Mouse (Mus musculus) hindbrain, embryonic 13.5 days (tissue): ENCODE results near the gene Klk15. TPM values are rescaled to one million over a fixed set of nuclear protein-coding genes. Genes with fewer than 3 reads are reported as not detected.

Experiments
- ATAC-seq: fragments of 200-750 bp; cut with Nextera tagmentation; 2 replicates; pipeline ENCODE4 v1.8.0; 2017; ENCODE audit warnings: moderate TSS enrichment; ENCODE audit not compliant: low FRiP score
- H3K27ac ChIP-seq: fragments of 300-500 bp; sonication (generic); 2 replicates; pipeline ENCODE4 v1.5.1; 2015; ENCODE audit warnings: inconsistent platforms, mild to moderate bottlenecking, moderate library complexity
- H3K27me3 ChIP-seq: fragments of 300-500 bp; sonication (generic); 2 replicates; pipeline ENCODE4 v1.6.1; 2015; ENCODE audit warnings: mild to moderate bottlenecking, inconsistent platforms
- H3K36me3 ChIP-seq: fragments of 300-500 bp; sonication (generic); 2 replicates; pipeline ENCODE4 v1.6.1; 2015; ENCODE audit warnings: mild to moderate bottlenecking, inconsistent platforms
- H3K4me1 ChIP-seq: fragments of 300-500 bp; sonication (generic); replicated peaks from 2 replicates; pipeline ENCODE4 v1.6.1; 2015; ENCODE audit warnings: inconsistent platforms
- H3K4me2 ChIP-seq: fragments of 300-500 bp; sonication (generic); 2 replicates; pipeline ENCODE4 v1.6.1; 2015; ENCODE audit warnings: inconsistent platforms, mild to moderate bottlenecking, moderate library complexity
- H3K4me3 ChIP-seq: fragments of 300-500 bp; sonication (generic); 2 replicates; pipeline ENCODE4 v1.5.1; 2015; ENCODE audit warnings: mild to moderate bottlenecking, inconsistent platforms
- H3K9ac ChIP-seq: fragments of 300-500 bp; sonication (generic); 2 replicates; pipeline ENCODE4 v1.6.1; 2015; ENCODE audit warnings: mild to moderate bottlenecking, inconsistent platforms
- H3K9me3 ChIP-seq: fragments of 300-500 bp; sonication (generic); 2 replicates; pipeline ENCODE4 v1.6.1; 2016; ENCODE audit warnings: inconsistent platforms
- WGBS: fragments of 180-500 bp; shearing (Covaris S2); methylation state at CpG from one replicate; pipeline ENCODE4 v1.1.7; 2015; 5-methylcytosine and 5-hydroxymethylcytosine counted together
- polyA plus RNA-seq: library from polyadenylated mRNA; unstranded; fragments of >200 nt; fragmentation: Nextera tagmentation; extraction: Ambion mirVana; gene quantifications from 2 replicates; pipeline ENCODE4 v1.2.1, GENCODE M21; 2015

Klk15 gene
- not detected in 2 replicates for polyA plus RNA-seq

GRCm38 (mm10) chr7:43933440-43933839 is at the start of gene Klk15:
Gene Klk15, plus strand, starts transcription at chr7:43933740.
- no peaks in the 10 kb centered on the region for H3K36me3 ChIP-seq
- ATAC-seq = no peak
- H3K27ac ChIP-seq = no peak within 1 kb of the TSS
- H3K4me3 ChIP-seq = no peak within 1 kb of the TSS
- no peaks in the 10 kb centered on the region for H3K9me3 ChIP-seq
- H3K4me2 ChIP-seq = no peak within 1 kb of the TSS
- 94% methylated on average over 3 of the region's 3 CpGs for WGBS
- H3K4me1 ChIP-seq = no peaks in the 10 kb centered on the region
- H3K27me3 ChIP-seq = no peaks in the 10 kb centered on the region
- H3K9ac ChIP-seq = no peak within 1 kb of the TSS

DNA sequence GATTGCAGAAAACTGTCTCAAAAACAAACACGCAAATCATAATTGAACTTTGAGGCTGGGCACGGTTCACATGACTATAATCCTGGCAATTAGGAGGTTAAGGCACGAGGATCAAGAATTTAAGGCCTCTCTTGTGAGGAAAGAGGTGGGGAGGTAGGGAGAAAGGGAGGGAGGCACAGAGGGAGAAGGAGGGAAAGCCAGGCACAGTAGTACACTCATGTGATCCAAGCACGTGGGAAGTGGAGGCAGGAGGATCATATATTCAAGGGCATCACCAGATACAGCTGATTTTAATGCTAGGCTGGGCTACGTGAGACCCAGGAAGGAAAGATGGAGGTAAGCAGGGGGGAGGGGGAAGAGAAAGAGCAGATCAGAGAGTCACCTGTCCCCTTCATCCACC is 42.2 kb upstream of the Klk15 start:
- no peak for ATAC-seq
- no peaks in the 10 kb centered on the region for H3K9me3 ChIP-seq
- H3K4me2 ChIP-seq = no peak overlapping the region
- H3K27me3 ChIP-seq = no peaks in the 10 kb centered on the region
- no peaks in the 10 kb centered on the region for H3K4me1 ChIP-seq
- WGBS = 69% methylated on average over 5 of the region's 5 CpGs
- no peak overlapping the region for H3K27ac ChIP-seq
- H3K9ac ChIP-seq = no peak overlapping the region
- no peaks in the 10 kb centered on the region for H3K36me3 ChIP-seq
- H3K4me3 ChIP-seq = no peak overlapping the region

DNA sequence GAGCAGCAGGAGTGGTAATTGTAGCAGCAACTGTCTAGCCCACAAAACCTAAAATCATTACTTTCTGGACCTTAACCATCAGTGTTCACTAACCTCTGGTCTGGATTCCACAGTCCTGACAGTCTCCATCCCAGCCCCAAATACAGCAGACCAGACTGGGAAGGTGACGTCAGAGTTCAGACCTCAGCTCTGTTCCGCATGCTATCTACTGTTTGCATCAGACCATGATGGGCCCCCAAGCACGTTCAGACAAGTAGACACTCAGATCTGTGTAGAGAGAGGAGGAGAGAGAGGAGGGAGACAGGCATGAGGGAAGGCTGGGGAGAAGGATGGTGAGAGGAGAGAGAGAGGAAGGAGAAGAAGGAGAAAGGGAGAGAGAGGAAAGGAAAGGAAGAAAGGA is 41.8 kb upstream of the Klk15 start:
- whole genome bisulfite sequencing = 67% methylated on average over 3 of the region's 3 CpGs
- no peaks in the 10 kb centered on the region for H3K9me3 ChIP-seq
- no peaks in the 10 kb centered on the region for H3K27me3 ChIP-seq
- no peaks in the 10 kb centered on the region for H3K36me3 ChIP-seq
- no peak overlapping the region for H3K9ac ChIP-seq
- no peak overlapping the region for H3K4me3 ChIP-seq
- no peaks in the 10 kb centered on the region for H3K4me1 ChIP-seq
- ATAC-seq = no peak
- no peak overlapping the region for H3K4me2 ChIP-seq
- no peak overlapping the region for H3K27ac ChIP-seq

DNA sequence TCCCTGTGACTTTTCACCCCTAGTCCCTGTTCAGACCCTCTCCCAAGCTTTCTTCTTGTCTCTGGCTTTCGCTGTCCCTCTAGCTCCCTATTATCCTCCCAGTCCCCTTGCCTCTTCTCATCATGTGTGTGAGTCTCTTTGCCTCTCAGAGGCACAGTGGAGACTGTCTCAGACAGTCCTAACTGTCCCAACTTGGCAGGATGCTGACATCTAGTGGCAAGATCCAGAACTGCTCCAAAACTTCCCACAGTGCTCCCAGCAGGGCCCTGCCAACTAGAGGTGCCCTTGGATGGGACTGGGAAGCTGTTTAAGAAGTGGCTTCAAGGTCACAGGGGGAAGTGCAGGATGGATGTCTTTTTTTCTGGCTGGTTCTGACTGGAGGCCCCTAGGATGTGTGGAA is 38.7 kb upstream of the Klk15 start:
- Histone ChIP-seq H3K27me3 (no peaks in the 10 kb centered on the region), H3K9ac (no peak overlapping the region), H3K4me1 (no peaks in the 10 kb centered on the region), H3K36me3 (no peaks in the 10 kb centered on the region), H3K4me2 (no peak overlapping the region), H3K4me3 (no peak overlapping the region), H3K9me3 (no peaks in the 10 kb centered on the region), H3K27ac (no peak overlapping the region)
- peak; percentile 99 for ATAC-seq
- 17% methylated on average over 1 of the region's 1 CpGs for WGBS

- Histone ChIP-seq H3K4me3 (no peak overlapping the region), H3K4me2 (no peak overlapping the region), H3K27me3 (no peaks in the 10 kb centered on the region), H3K36me3 (no peaks in the 10 kb centered on the region), H3K4me1 (no peaks in the 10 kb centered on the region), H3K9ac (no peak overlapping the region), H3K9me3 (no peaks in the 10 kb centered on the region), H3K27ac (no peak overlapping the region)
- ATAC-seq = no peak
- 78% methylated on average over 9 of the region's 9 CpGs for WGBS
Observed at GRCm38 (mm10) chr7:43914821-43915220, 18.7 kb upstream of the Klk15 start.

DNA sequence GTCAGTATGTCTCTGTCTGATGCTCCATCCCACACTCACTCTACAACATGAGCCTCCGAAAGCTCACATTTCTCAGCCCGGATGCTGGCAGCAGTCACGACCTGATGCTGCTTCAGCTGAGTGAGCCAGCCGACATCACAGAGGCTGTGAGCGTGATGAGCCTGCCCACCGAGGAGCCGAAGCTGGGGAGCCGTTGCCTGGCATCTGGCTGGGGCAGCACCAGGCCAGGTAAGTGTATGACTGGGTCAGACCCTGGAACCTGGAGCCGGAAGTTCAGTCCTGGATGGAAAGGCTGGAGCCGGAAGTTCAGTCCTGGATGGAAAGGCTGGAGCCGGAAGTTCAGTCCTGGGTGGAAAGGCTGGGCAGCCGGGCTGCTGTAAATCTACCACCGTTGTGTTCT is 15.1 kb upstream of the Klk15 start:
- Histone ChIP-seq H3K9me3 (no peaks in the 10 kb centered on the region), H3K27ac (no peak overlapping the region), H3K4me2 (no peak overlapping the region), H3K36me3 (no peaks in the 10 kb centered on the region), H3K4me3 (no peak overlapping the region), H3K9ac (no peak overlapping the region), H3K4me1 (no peaks in the 10 kb centered on the region), H3K27me3 (0 out of 2 replicates have a peak, but pooled peaks cover 3% of the 10 kb centered on the region)
- WGBS = 91% methylated on average over 13 of the region's 13 CpGs
- no peak for ATAC-seq

- Histone ChIP-seq H3K27ac (no peak overlapping the region), H3K4me2 (no peak overlapping the region), H3K4me1 (no peaks in the 10 kb centered on the region), H3K9ac (no peak overlapping the region), H3K36me3 (no peaks in the 10 kb centered on the region), H3K27me3 (0 out of 2 replicates have a peak, but pooled peaks cover 3% of the 10 kb centered on the region), H3K4me3 (no peak overlapping the region), H3K9me3 (no peaks in the 10 kb centered on the region)
- ATAC-seq = no peak
- 74% methylated on average over 8 of the region's 8 CpGs for WGBS
Observed at GRCm38 (mm10) chr7:43918871-43919270, 14.7 kb upstream of the Klk15 start.

DNA sequence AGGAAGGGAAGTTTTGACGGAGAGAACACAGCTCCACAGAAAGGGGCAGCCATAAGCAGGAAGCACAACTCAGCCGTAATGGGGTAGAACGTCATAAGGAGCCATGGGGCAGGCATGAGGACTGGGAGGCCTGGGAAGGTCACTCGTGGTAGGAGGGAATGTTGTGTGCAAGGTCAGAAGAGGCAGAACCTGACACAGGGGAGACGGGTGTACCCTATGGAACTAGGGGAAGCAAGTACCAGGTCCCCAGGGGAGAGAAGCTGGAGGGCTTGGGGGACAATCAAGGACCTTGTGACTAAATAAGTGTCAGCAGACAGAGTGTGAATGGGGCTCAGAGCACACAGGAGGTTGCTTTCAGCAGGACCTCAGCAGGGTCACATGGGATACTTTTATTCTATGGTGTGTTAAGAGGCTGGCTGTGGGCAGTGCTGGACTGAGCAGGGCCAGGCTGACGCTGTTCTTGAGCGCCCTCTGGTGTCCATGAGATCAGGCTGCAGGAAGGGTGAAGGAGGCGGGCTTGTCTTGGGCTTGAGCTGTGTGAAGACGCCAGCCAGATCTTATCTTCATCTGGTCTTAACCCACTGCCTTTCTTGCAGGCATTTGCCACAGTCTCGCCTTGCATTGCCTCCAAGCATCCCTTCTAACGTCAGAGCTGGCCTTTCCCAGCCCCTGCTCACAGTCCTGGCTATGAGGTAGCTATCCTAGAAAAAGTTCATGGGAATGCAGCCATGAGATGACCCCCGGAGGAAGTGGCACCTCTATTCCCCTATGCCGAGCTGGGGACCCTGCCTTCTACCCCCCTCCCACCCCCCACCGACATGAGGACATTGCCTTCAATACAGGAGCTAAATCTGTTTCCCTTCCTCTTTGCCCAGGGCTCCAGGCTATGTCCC is 13.7 kb upstream of the Klk15 start:
- Histone ChIP-seq H3K36me3 (no peaks in the 10 kb centered on the region), H3K9me3 (no peaks in the 10 kb centered on the region), H3K4me2 (no peak overlapping the region), H3K9ac (no peak overlapping the region), H3K27me3 (0 out of 2 replicates have a peak, but pooled peaks cover 3% of the 10 kb centered on the region), H3K4me1 (no peaks in the 10 kb centered on the region), H3K27ac (no peak overlapping the region), H3K4me3 (no peak overlapping the region)
- 37% methylated on average over 14 of the region's 14 CpGs for WGBS
- peak; percentile 92 for ATAC-seq

GRCm38 (mm10) chr7:43920582-43920981 is 13.0 kb upstream of the Klk15 start:
- no peak for ATAC-seq
- Histone ChIP-seq H3K27ac (no peak overlapping the region), H3K4me1 (no peaks in the 10 kb centered on the region), H3K4me2 (no peak overlapping the region), H3K9ac (no peak overlapping the region), H3K36me3 (no peaks in the 10 kb centered on the region), H3K27me3 (0 out of 2 replicates have a peak, but pooled peaks cover 3% of the 10 kb centered on the region), H3K9me3 (no peaks in the 10 kb centered on the region), H3K4me3 (no peak overlapping the region)
- WGBS = 97% methylated on average over 3 of the region's 3 CpGs

- no peaks in the 10 kb centered on the region for H3K4me1 ChIP-seq
- H3K4me2 ChIP-seq = no peak overlapping the region
- no peak overlapping the region for H3K4me3 ChIP-seq
- H3K27me3 ChIP-seq = 0 out of 2 replicates have a peak, but pooled peaks cover 3% of the 10 kb centered on the region
- no peak for ATAC-seq
- no peaks in the 10 kb centered on the region for H3K9me3 ChIP-seq
- no peaks in the 10 kb centered on the region for H3K36me3 ChIP-seq
- 81% methylated on average over 6 of the region's 6 CpGs for WGBS
- H3K9ac ChIP-seq = no peak overlapping the region
- H3K27ac ChIP-seq = no peak overlapping the region
Observed at GRCm38 (mm10) chr7:43921087-43921486, 12.5 kb upstream of the Klk15 start.

DNA sequence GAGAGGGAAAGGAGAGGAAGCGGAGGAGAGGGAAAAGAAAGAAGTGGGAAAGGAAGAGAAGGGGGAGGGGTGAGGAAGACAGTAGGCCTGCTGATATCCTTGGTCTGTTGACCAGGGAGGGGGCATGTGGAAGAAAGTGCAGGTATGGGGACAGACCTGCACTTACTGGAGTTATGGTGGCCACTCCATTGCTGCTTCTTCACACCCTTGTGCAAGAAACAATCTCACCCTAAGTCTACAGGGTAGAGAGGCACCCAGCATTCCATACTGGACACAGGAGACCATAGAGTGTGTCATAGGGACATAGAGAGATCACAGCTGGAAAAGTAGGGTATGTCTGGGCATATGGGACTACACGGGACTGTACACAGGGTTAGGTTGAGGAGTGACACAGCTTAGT is 11.6 kb upstream of the Klk15 start:
- no peaks in the 10 kb centered on the region for H3K36me3 ChIP-seq
- no peak overlapping the region for H3K9ac ChIP-seq
- 0 out of 2 replicates have a peak, but pooled peaks cover 3% of the 10 kb centered on the region for H3K27me3 ChIP-seq
- WGBS = 92% methylated on average over 2 of the region's 2 CpGs
- ATAC-seq = no peak
- no peaks in the 10 kb centered on the region for H3K9me3 ChIP-seq
- H3K4me1 ChIP-seq = no peaks in the 10 kb centered on the region
- H3K4me3 ChIP-seq = no peak overlapping the region
- H3K4me2 ChIP-seq = no peak overlapping the region
- no peak overlapping the region for H3K27ac ChIP-seq

DNA sequence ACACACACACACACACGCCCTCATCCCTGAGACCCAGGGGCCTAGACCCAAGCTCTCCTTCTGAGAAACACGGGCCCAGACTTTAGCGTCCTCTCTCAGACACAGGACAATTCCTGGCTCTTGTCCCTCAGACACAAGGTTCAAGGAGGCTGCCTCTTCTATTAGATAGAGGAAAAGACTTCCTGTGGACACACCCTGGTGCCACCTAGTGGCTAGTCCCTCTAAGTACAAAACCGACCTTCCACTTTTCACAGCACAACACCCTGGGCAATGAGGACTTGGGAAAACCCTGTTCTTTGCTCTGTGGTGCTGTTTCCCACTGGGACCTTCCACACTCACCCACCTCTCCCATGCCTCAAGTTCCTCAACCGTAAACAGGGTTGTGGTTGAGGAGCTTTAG is 7.6 kb upstream of the Klk15 start:
- H3K27me3 ChIP-seq = 0 out of 2 replicates have a peak, but pooled peaks cover 3% of the 10 kb centered on the region
- no peak overlapping the region for H3K27ac ChIP-seq
- H3K9me3 ChIP-seq = no peaks in the 10 kb centered on the region
- no peaks in the 10 kb centered on the region for H3K36me3 ChIP-seq
- no peak overlapping the region for H3K4me2 ChIP-seq
- no peak overlapping the region for H3K4me3 ChIP-seq
- H3K4me1 ChIP-seq = no peaks in the 10 kb centered on the region
- H3K9ac ChIP-seq = no peak overlapping the region
- no peak for ATAC-seq
- 65% methylated on average over 5 of the region's 5 CpGs for WGBS

- Histone ChIP-seq H3K4me3 (no peak overlapping the region), H3K4me1 (no peaks in the 10 kb centered on the region), H3K9me3 (no peaks in the 10 kb centered on the region), H3K4me2 (no peak overlapping the region), H3K36me3 (no peaks in the 10 kb centered on the region), H3K9ac (no peak overlapping the region), H3K27me3 (no peaks in the 10 kb centered on the region), H3K27ac (no peak overlapping the region)
- ATAC-seq = no peak
- 43% methylated on average over 4 of the region's 4 CpGs for WGBS
Observed at GRCm38 (mm10) chr7:43928521-43928920, 5.0 kb upstream of the Klk15 start.
